Mouse (Mus musculus) ES-E14 (cell line): ENCODE results near the gene Fnip1. TPM values are rescaled to one million over a fixed set of nuclear protein-coding genes. Genes with fewer than 3 reads are reported as not detected.

Experiments
- DNase-seq: peaks from one replicate; pipeline ENCODE4 v3.0.0-alpha.2; 2013; ENCODE audit warnings: low read depth, low spot score
- H3K27ac ChIP-seq: 2 replicates; pipeline ENCODE4 v1.5.1; 2012; ENCODE audit warnings: low read depth, mild to moderate bottlenecking, low read length, moderate library complexity, mixed read lengths; ENCODE audit not compliant: poor library complexity, insufficient read depth, severe bottlenecking
- H3K36me3 ChIP-seq: 2 replicates; pipeline ENCODE4 v1.6.1; 2012; ENCODE audit warnings: mild to moderate bottlenecking, low read length, moderate library complexity, mixed read lengths; ENCODE audit not compliant: control insufficient read depth, poor library complexity, insufficient read depth, severe bottlenecking
- H3K4me1 ChIP-seq, 2 experiments: fragments of 150-350 bp in 1 of 2; sonication (generic) in 1 of 2; 2 replicates each; pipeline ENCODE4 v1.6.1; 2012; ENCODE audit warnings: low read length in 2 of 2, mild to moderate bottlenecking in 1 of 2, mixed read lengths in 1 of 2; ENCODE audit not compliant: control insufficient read depth in 2 of 2, insufficient read depth in 2 of 2, poor library complexity in 1 of 2
- H3K4me3 ChIP-seq, 2 experiments: fragments of 150-350 bp in 1 of 2; sonication (generic) in 1 of 2; 2 replicates each; pipeline ENCODE4 v1.5.1; 2012; ENCODE audit warnings: low read length in 2 of 2, low read depth in 1 of 2, mild to moderate bottlenecking in 1 of 2, mixed read lengths in 1 of 2; ENCODE audit not compliant: insufficient read depth in 1 of 2, poor library complexity in 1 of 2, severe bottlenecking in 1 of 2
- H3K9ac ChIP-seq: 2 replicates; pipeline ENCODE4 v1.6.1; 2012; ENCODE audit warnings: low read depth, mild to moderate bottlenecking, low read length, mixed read lengths; ENCODE audit not compliant: poor library complexity, insufficient read depth, severe bottlenecking
- H3K9me3 ChIP-seq: fragments of 150-350 bp; sonication (generic); 2 replicates; pipeline ENCODE4 v1.6.1; 2012; ENCODE audit warnings: low read depth, mild to moderate bottlenecking, low read length; ENCODE audit not compliant: control insufficient read depth, insufficient read depth
- CHD2 ChIP-seq: IDR thresholded peaks from 2 replicates; pipeline ENCODE4 v1.6.1; 2014; ENCODE audit warnings: mild to moderate bottlenecking, low read depth, low read length, inconsistent platforms
- HCFC1 ChIP-seq: IDR thresholded peaks from 2 replicates; pipeline ENCODE4 v1.6.1; 2012; ENCODE audit warnings: low read length, inconsistent platforms, borderline replicate concordance; ENCODE audit not compliant: insufficient read depth
- MAFK ChIP-seq: IDR thresholded peaks from 2 replicates; pipeline ENCODE4 v1.6.1; 2014; ENCODE audit warnings: mild to moderate bottlenecking, low read depth, low read length, inconsistent platforms; ENCODE audit not compliant: insufficient read depth
- ZC3H11A ChIP-seq: IDR thresholded peaks from 2 replicates; pipeline ENCODE4 v1.6.1; 2012; ENCODE audit warnings: low read depth, mild to moderate bottlenecking, inconsistent platforms, low read length, borderline replicate concordance
- ZNF384 ChIP-seq: IDR thresholded peaks from 2 replicates; pipeline ENCODE4 v1.6.1; 2012; ENCODE audit warnings: low read depth, low read length, inconsistent platforms
- in situ Hi-C, 2 experiments: fragments of 600-800 bp; cut with MboI; formaldehyde crosslinking; loops; one replicate each; pipeline ENCODE4 v1.15.1; 2025; ENCODE audit warnings: low sequenced_read_pairs in 2 of 2, inconsistent platforms in 1 of 2; ENCODE audit not compliant: unreplicated experiment in 2 of 2
- total RNA-seq: library from RNA; depleted of rRNA; stranded (reverse); fragments of 300-350 nt; gene quantifications from 2 replicates; pipeline ENCODE4 v1.2.3, GENCODE M21; 2012

Fnip1 gene
- total RNA-seq, 1 experiment, result 13.9 TPM

DNA sequence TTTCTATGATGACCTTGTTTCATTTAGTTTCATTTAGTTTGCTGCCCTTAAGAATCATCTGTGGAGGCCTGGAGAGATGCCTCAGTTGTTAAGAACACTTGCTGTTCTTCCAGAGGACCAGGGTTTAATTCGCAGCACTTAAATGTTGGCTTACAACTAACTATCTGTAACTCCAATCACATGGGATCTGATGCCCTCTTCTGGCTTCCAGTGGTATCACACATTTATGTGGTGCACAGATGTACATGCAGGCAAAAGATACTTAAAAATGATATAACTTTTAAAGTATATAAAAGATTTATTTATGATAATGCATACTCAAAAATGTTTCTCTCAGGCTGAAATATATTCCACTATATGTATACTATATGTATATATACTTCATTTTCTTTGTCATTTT lies 40.4 kb downstream of the Fnip1 start:
- Histone ChIP-seq H3K4me1 (no peaks in the 10 kb centered on the region), H3K9me3 (no peaks in the 10 kb centered on the region), H3K4me3 (no peak overlapping the region), H3K9ac (no peak overlapping the region), H3K36me3 (no peaks in the 10 kb centered on the region; the same call in 1 of the 2 replicates), H3K27ac (no peak overlapping the region)
- peak; percentile 34 for DNase-seq
- TF ChIP-seq HCFC1 (no peak), CHD2 (no peak), MAFK (no peak), ZNF384 (no peak), ZC3H11A (no peak)
- in situ Hi-C loops, result no loop called here

DNA sequence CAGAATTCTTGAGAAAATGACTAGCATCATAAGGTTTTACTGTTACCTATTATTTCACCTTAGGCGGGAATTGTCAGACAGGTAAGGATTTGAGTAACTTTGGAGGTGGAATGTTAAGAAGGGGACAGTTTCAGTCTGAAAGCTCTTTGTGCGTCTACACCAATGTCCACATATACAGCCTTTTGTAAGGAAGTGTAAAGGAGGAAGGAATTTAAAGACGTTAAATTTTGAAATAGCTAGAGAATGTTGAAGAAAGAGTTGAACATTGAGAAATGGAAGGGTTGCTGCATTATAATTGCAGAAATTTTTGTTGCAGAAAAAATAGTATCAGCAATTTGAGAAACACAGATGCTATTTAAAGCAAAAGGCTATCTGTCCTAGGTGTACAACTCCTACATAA lies 48.0 kb downstream of the Fnip1 start:
- Histone ChIP-seq H3K4me1 (no peaks in the 10 kb centered on the region), H3K27ac (no peak overlapping the region), H3K9ac (no peak overlapping the region), H3K36me3 (no peaks in the 10 kb centered on the region; the same call in 1 of the 2 replicates), H3K4me3 (no peak overlapping the region), H3K9me3 (no peaks in the 10 kb centered on the region)
- DNase-seq, result no peak
- in situ Hi-C loops, result no loop called here
- TF ChIP-seq MAFK (no peak), HCFC1 (no peak), ZC3H11A (no peak), CHD2 (no peak), ZNF384 (no peak)

DNA sequence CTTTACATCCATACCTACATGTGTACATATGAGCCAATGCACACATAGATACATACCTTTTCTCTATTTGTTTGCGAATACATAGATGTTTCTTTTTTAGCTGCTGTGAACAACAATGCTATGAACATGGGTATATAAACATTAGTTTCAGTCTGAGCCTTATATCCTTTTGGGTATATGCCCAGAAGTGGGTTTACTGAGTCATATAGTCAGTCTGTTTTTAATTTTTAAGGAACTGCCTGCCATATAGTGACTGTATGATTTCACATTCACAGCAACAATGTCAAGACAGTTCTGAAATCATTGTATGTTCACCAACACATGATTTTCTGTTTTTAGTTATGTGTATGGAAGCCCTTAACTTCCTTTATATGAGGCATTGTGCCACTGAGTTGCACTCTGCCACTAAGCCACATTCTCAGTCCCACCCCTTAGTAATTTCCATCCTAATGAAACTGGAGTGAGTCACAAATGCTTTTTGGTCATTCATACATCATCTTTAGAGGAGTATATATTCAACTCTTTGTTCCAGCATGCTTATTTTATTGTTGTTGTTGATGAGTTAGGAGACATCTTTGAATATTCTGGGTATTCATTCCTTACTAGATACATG lies 54.1 kb downstream of the Fnip1 start:
- no peak for TF ChIP-seq HCFC1
- TF ChIP-seq ZC3H11A, result no peak
- no peak for TF ChIP-seq CHD2
- no peak for TF ChIP-seq MAFK
- TF ChIP-seq ZNF384, result no peak
- in situ Hi-C loops, result no loop called here

DNA sequence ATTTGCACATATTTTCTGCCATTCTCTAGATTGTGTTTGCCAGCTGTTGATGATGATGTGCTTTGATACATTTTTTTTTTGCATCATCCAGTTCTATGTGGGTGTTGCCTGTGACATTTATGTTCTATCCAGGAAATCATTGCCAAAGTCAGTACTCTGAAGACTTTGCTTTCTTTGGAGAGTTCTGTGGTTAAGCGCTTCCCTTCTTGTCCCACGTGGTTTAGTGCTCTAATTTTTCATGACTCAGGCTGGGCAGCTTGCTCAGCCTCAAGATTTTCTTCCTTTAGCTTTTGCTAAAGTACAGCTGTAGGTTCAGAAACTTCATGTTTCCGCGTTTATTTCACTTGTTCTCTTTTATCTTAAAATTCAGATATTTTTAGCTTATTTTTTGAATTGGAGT lies 54.6 kb downstream of the Fnip1 start:
- H3K9me3 ChIP-seq, result no peaks in the 10 kb centered on the region
- no peak overlapping the region for H3K4me3 ChIP-seq
- no peaks in the 10 kb centered on the region; the same call in 1 of the 2 replicates for H3K36me3 ChIP-seq
- no peak overlapping the region for H3K27ac ChIP-seq
- in situ Hi-C loops, result no loop called here
- no peak for TF ChIP-seq MAFK
- TF ChIP-seq ZNF384, result no peak
- no peak for TF ChIP-seq CHD2
- TF ChIP-seq HCFC1, result no peak
- TF ChIP-seq ZC3H11A, result no peak
- no peaks in the 10 kb centered on the region for H3K4me1 ChIP-seq
- no peak for DNase-seq
- H3K9ac ChIP-seq, result no peak overlapping the region

More for the DNA sequence above, 54.1 kb downstream of the Fnip1 start:
- DNase-seq, result no peak
- no peaks in the 10 kb centered on the region for H3K4me1 ChIP-seq
- no peaks in the 10 kb centered on the region for H3K9me3 ChIP-seq
- H3K4me3 ChIP-seq, result no peak overlapping the region
- H3K27ac ChIP-seq, result no peak overlapping the region
- no peak overlapping the region for H3K9ac ChIP-seq
- H3K36me3 ChIP-seq, result no peaks in the 10 kb centered on the region; the same call in 1 of the 2 replicates

DNA sequence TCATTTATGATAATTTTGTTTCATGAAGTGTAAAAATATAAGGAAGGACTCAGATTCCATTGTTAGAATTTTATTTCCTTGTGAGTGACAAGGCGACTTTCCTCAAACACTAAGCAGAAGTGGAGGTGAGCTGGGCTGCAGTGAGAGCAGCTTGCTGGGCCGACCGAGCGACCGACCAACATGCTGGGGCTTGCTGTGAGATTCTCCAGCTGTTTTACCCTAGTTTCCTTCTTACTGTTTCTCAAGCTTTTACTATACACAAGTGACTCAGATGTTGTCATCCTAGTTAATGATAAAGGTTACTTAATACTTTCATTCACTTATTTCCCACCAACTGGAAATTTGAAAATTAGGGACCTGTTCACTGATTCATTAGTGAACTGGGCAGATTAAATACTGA lies 61.8 kb downstream of the Fnip1 start:
- peaks cover 4% of the 10 kb centered on the region; the same call in 1 of the 2 replicates for H3K36me3 ChIP-seq
- H3K9ac ChIP-seq, result no peak overlapping the region
- H3K27ac ChIP-seq, result no peak overlapping the region
- H3K4me1 ChIP-seq, result no peaks in the 10 kb centered on the region
- DNase-seq, result no peak
- H3K4me3 ChIP-seq, result no peak overlapping the region
- in situ Hi-C loops, result no loop called here
- TF ChIP-seq ZC3H11A (no peak), ZNF384 (no peak), HCFC1 (no peak), MAFK (no peak), CHD2 (no peak)
- no peaks in the 10 kb centered on the region for H3K9me3 ChIP-seq
